Mouse (Mus musculus): ENCODE measurements at regions not wholly inside any gene's neighbourhood (a gene's known extent, or its start where the extent isn't known, plus 50 kb on each side); places are given as distances from the start of the nearest gene placed in this dataset.

- no peak for DNase-seq (ENCODE audit: low read depth, low spot score)
Measured at GRCm38 (mm10) chrX:144075241-144075640, 78.3 kb upstream of the A730046J19Rik start.

DNA sequence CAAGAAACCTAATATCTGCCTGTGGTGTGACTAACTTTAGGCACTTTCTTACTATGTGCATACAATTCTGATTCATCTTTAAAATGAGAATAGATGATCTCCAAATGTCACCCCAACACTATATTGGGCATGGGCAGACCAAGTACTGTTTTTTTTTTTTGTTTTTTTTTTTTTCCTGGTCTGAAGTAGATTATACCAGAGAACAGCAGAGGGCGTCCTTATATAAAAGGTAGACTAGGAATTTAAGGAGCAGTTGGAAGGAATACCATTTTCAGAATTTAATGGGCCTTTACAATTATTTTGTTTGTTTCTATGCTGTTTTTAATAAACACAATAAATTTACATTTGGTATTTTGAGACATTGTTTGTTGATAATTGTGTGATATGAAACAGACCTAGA, 72.3 kb upstream of the A730046J19Rik start:
- peak; percentile 1 for DNase-seq (ENCODE audit: low read depth, low spot score)

GRCm38 (mm10) chrX:144098200-144098599, 55.3 kb upstream of the A730046J19Rik start:
- no peak for DNase-seq (ENCODE audit: low read depth, low spot score)

Measured in R1 (cell line).